Mouse (Mus musculus): ENCODE data around the gene Bin2. TPM values are rescaled to one million over a fixed set of nuclear protein-coding genes. Genes with fewer than 3 reads are reported as not detected.

Gene Bin2
- total and polyA plus RNA-seq, 3 experiments = 1.6 to 3.0 (median 2.0) TPM

GRCm38 (mm10) chr15:100592817-100593216 lies 76.5 kb downstream of the Bin2 start:
- H3K36me3 ChIP-seq (ENCODE audit: control insufficient read depth, insufficient read depth, low read length) = no peaks in the 10 kb centered on the region
- no peak for DNase-seq
- WGBS = 86% methylated on average over 6 of the region's 6 CpGs
- no peak overlapping the region for H3K9ac ChIP-seq (ENCODE audit: low read depth, low read length)
- no peak overlapping the region for H3K27ac ChIP-seq
- TF ChIP-seq POLR2A (IDR thresholded peaks at IDR 0.05; ENCODE audit: insufficient read depth, low read depth, low read length) (no peak), CTCF (IDR thresholded peaks at IDR 0.05) (no peak), EP300 (IDR thresholded peaks at IDR 0.05; ENCODE audit: insufficient read depth, low read depth, low read length) (no peak)
- no peaks in the 10 kb centered on the region for H3K4me1 ChIP-seq (ENCODE audit: control insufficient read depth, insufficient read depth, low read length)
- H3K27me3 ChIP-seq (ENCODE audit: control insufficient read depth, insufficient read depth, low read length) = no peaks in the 10 kb centered on the region
- intact Hi-C loops (cut with DNase I) = no loop called here
- no peaks in the 10 kb centered on the region for H3K79me2 ChIP-seq (replicated peaks; ENCODE audit: control insufficient read depth, insufficient read depth, low read length)
- H3K4me3 ChIP-seq = no peak overlapping the region

Small RNA genes within 50 kb of the gene (microRNA-seq; reads per million reads assigned to microRNA genes)
- 0 reads per million in 2 experiments for gene Mir6961

Other genes with a start within 250 kb of the Bin2 start
- gene Gm5475, start 247.4 kb downstream of the Bin2 start, total RNA-seq (2021) = not detected
- not detected in 2 replicates for gene Gm5475, start 247.4 kb downstream of the Bin2 start, polyA plus RNA-seq (2012; rRNA removed)
- gene Slc11a2, start 244.5 kb downstream of the Bin2 start, total RNA-seq (2021) = 10 to 100 TPM; 38.9 to 43.7 TPM
- 24.4 and 45.6 TPM in 2 replicates for gene Slc11a2, start 244.5 kb downstream of the Bin2 start, polyA plus RNA-seq (2012; rRNA removed)
- 10 to 100 TPM; 13.0 to 13.1 TPM for gene Letmd1, start 200.5 kb downstream of the Bin2 start, total RNA-seq (2021)
- 31.2 and 32.3 TPM in 2 replicates for gene Letmd1, start 200.5 kb downstream of the Bin2 start, polyA plus RNA-seq (2012; rRNA removed)
- 1 to 10 TPM; 2.1 to 2.7 TPM for gene Csrnp2, start 174.1 kb downstream of the Bin2 start, total RNA-seq (2021)
- gene Csrnp2, start 174.1 kb downstream of the Bin2 start, polyA plus RNA-seq (2012; rRNA removed) = 1.7 and 3.0 TPM in 2 replicates
- 10 to 100 TPM; 11.6 to 12.8 TPM for gene Tfcp2, start 117.5 kb downstream of the Bin2 start, total RNA-seq (2021)
- 6.6 and 8.2 TPM in 2 replicates for gene Tfcp2, start 117.5 kb downstream of the Bin2 start, polyA plus RNA-seq (2012; rRNA removed)
- gene Pou6f1, start 69.6 kb downstream of the Bin2 start, total RNA-seq (2021) = 10 to 100 TPM in 1 of 2 experiments, 1 to 10 TPM in 1; 8.0 to 11.5 TPM
- 13.7 and 15.7 TPM in 2 replicates for gene Pou6f1, start 69.6 kb downstream of the Bin2 start, polyA plus RNA-seq (2012; rRNA removed)
- 100 to 1,000 TPM; 157 to 180 TPM for gene Dazap2, start 54.2 kb downstream of the Bin2 start, total RNA-seq (2021)
- gene Dazap2, start 54.2 kb downstream of the Bin2 start, polyA plus RNA-seq (2012; rRNA removed) = 486 and 542 TPM in 2 replicates
- 10 to 100 TPM; 11.6 to 12.9 TPM for gene Smagp, start 32.6 kb downstream of the Bin2 start, total RNA-seq (2021)
- gene Smagp, start 32.6 kb downstream of the Bin2 start, polyA plus RNA-seq (2012; rRNA removed) = 19.5 and 21.1 TPM in 2 replicates
- gene Cela1, start 18.4 kb upstream of the Bin2 start, total RNA-seq (2021) = 1 to 10 TPM in 1 of 2 experiments, under 1 TPM in 1; 0.78 to 1.0 TPM
- gene Cela1, start 18.4 kb upstream of the Bin2 start, polyA plus RNA-seq (2012; rRNA removed) = 1.3 and 1.7 TPM in 2 replicates
- under 1 TPM; 0.65 to 0.89 TPM for gene Galnt6, start 59.8 kb upstream of the Bin2 start, total RNA-seq (2021)
- 0.70 and 0.78 TPM in 2 replicates for gene Galnt6, start 59.8 kb upstream of the Bin2 start, polyA plus RNA-seq (2012; rRNA removed)
- 1 to 10 TPM; 2.8 to 4.1 TPM for gene Slc4a8, start 92.2 kb upstream of the Bin2 start, total RNA-seq (2021)
- gene Slc4a8, start 92.2 kb upstream of the Bin2 start, polyA plus RNA-seq (2012; rRNA removed) = 0.96 and 1.5 TPM in 2 replicates
- under 1 TPM in 1 of 2 experiments, not detected in 1; 0.02 TPM for gene Scn8a, start 200.3 kb upstream of the Bin2 start, total RNA-seq (2021)
- gene Scn8a, start 200.3 kb upstream of the Bin2 start, polyA plus RNA-seq (2012; rRNA removed) = 0.09 TPM in 1 of 2 replicates, not detected in the other

Measured in heart, adult 2 months (tissue).